Mouse (Mus musculus) embryonic facial prominence, embryonic 14.5 days (tissue): ENCODE measurements around the gene Fan1. TPM values are rescaled to one million over a fixed set of nuclear protein-coding genes. Genes with fewer than 3 reads are reported as not detected.

Experiments used
- ATAC-seq: fragments of 200-750 bp; cut with Nextera tagmentation; 2 replicates; pipeline ENCODE4 v1.8.0; 2017; ENCODE audit warnings: low read depth, moderate number of reproducible peaks, moderate TSS enrichment
- DNase-seq: peaks from one replicate; pipeline ENCODE4 v3.0.0-alpha.2; 2015; ENCODE audit warnings: low spot score
- H3K27ac ChIP-seq: fragments of 300-500 bp; sonication (generic); replicated peaks from 2 replicates; pipeline ENCODE4 v1.5.1; 2014; ENCODE audit warnings: low read depth, mild to moderate bottlenecking, low read length, moderate library complexity
- H3K27me3 ChIP-seq: fragments of 300-500 bp; sonication (generic); replicated peaks from 2 replicates; pipeline ENCODE4 v1.6.1; 2014; ENCODE audit warnings: low read length; ENCODE audit not compliant: control insufficient read depth, insufficient read depth
- H3K36me3 ChIP-seq: fragments of 300-500 bp; sonication (generic); 2 replicates; pipeline ENCODE4 v1.6.1; 2014; ENCODE audit warnings: low read length, mixed read lengths; ENCODE audit not compliant: control insufficient read depth, insufficient read depth
- H3K4me1 ChIP-seq: fragments of 300-500 bp; sonication (generic); 2 replicates; pipeline ENCODE4 v1.6.1; 2014; ENCODE audit warnings: antibody characterized with exemption, low read length; ENCODE audit not compliant: control insufficient read depth, insufficient read depth
- H3K4me2 ChIP-seq: fragments of 300-500 bp; sonication (generic); 2 replicates; pipeline ENCODE4 v1.6.1; 2014; ENCODE audit warnings: low read depth, mild to moderate bottlenecking, low read length, moderate library complexity, mixed read lengths
- H3K4me3 ChIP-seq: fragments of 300-500 bp; sonication (generic); 2 replicates; pipeline ENCODE4 v1.5.1; 2014; ENCODE audit warnings: low read depth, mild to moderate bottlenecking, low read length
- H3K9ac ChIP-seq: fragments of 300-500 bp; sonication (generic); 2 replicates; pipeline ENCODE4 v1.6.1; 2014; ENCODE audit warnings: low read depth, mild to moderate bottlenecking, low read length, moderate library complexity, mixed read lengths
- H3K9me3 ChIP-seq: fragments of 300-500 bp; sonication (generic); 2 replicates; pipeline ENCODE4 v1.6.1; 2016; ENCODE audit warnings: low read length; ENCODE audit not compliant: control insufficient read depth
- WGBS: fragments of 180-500 bp; shearing (Covaris S2); extraction: QIAGEN DNeasy Blood & Tissue Kit; methylation state at CpG from one replicate; pipeline ENCODE4 v1.1.7; 2014; 5-methylcytosine and 5-hydroxymethylcytosine counted together
- polyA plus RNA-seq: library from polyadenylated mRNA; unstranded; fragments of >200 nt; fragmentation: Nextera tagmentation; extraction: Ambion mirVana; gene quantifications from 2 replicates; pipeline ENCODE4 v1.2.1, GENCODE M21; 2014

The Fan1 gene
- polyA plus RNA-seq, 1 experiment from 2014 or later: 4.0 TPM

DNA sequence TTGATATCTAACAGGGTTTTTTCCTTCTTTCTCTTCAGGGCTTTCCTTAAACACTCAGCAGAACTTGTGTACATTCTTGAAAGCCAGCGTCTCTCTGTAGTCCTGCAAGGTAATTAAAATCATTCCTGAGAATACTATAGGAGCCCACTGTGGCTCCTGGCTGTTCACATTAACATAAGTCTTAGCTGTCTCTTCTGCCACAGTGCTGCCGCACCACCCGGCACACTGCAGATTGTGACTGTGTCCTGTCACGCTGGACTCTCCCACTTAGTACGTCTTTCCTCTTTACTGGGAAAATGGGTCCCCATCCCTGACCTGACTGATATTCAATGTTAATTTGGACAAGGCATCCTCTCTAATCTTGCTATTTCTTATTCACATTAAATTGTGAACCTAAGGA is 52.8 kb downstream of the Fan1 start:
- H3K27ac ChIP-seq: no peak overlapping the region
- no peaks in the 10 kb centered on the region for H3K27me3 ChIP-seq
- H3K4me1 ChIP-seq: no peaks in the 10 kb centered on the region
- no peak for DNase-seq
- H3K9ac ChIP-seq: no peak overlapping the region
- no peaks in the 10 kb centered on the region for H3K9me3 ChIP-seq
- WGBS: 84% methylated on average over 5 of the region's 5 CpGs
- peaks cover 55% of the 10 kb centered on the region for H3K36me3 ChIP-seq
- no peak for ATAC-seq
- no peak overlapping the region for H3K4me3 ChIP-seq
- no peak overlapping the region for H3K4me2 ChIP-seq

DNA sequence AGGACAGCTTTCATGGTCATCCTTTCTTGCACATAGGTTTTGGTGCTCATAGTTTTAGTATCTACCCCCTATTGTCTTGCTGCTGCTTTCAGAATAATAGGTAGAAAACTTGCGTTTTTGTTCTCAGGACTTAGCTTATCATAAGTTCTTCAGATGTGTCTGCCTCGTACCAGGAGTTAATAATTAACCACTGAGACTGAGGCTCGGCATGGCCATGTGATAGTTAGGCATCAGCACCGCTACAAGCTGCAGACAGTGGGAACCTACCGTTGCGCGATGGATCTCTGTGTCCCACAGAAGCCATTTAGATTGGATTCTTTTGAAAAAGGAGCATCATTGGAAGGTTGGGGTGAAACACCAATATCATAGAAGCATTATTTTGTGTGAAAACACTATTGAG is 61.1 kb downstream of the Fan1 start:
- H3K36me3 ChIP-seq: peaks cover 41% of the 10 kb centered on the region
- no peaks in the 10 kb centered on the region for H3K4me1 ChIP-seq
- 92% methylated on average over 7 of the region's 7 CpGs for WGBS
- no peaks in the 10 kb centered on the region for H3K27me3 ChIP-seq
- no peak for DNase-seq
- H3K4me3 ChIP-seq: no peak overlapping the region
- no peak overlapping the region for H3K4me2 ChIP-seq
- no peak overlapping the region for H3K27ac ChIP-seq
- no peak overlapping the region for H3K9ac ChIP-seq
- H3K9me3 ChIP-seq: no peaks in the 10 kb centered on the region
- ATAC-seq: no peak

DNA sequence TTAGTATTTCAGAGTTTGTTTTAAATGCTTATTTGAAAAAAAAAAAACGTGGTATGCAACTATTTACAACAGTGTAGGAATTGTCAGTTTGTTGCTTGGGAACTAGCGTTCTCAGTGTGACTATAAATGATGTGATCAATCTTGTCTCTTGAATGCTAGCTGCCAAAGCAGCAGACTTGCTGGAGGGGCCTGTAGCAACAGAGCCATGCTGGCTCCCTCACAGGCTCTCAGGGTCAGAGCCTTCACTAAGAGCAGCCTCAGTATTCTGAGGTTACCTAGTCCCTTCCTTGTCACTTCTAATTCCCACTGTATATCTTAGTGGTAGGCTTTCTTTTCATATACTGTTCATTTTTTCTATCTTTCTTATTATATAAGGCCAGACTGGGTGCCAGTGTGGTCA is 63.1 kb downstream of the Fan1 start:
- 65% methylated on average over 2 of the region's 2 CpGs for WGBS
- H3K4me3 ChIP-seq: no peak overlapping the region
- H3K4me2 ChIP-seq: no peak overlapping the region
- no peaks in the 10 kb centered on the region for H3K4me1 ChIP-seq
- DNase-seq: no peak
- no peak for ATAC-seq
- H3K36me3 ChIP-seq: peaks cover 35% of the 10 kb centered on the region
- H3K27ac ChIP-seq: no peak overlapping the region
- no peaks in the 10 kb centered on the region for H3K27me3 ChIP-seq
- no peak overlapping the region for H3K9ac ChIP-seq
- H3K9me3 ChIP-seq: no peaks in the 10 kb centered on the region

- Histone ChIP-seq H3K4me2 (no peak overlapping the region), H3K27me3 (no peaks in the 10 kb centered on the region), H3K36me3 (peaks cover 34% of the 10 kb centered on the region), H3K4me3 (no peak overlapping the region), H3K9me3 (no peaks in the 10 kb centered on the region), H3K4me1 (no peaks in the 10 kb centered on the region), H3K9ac (no peak overlapping the region), H3K27ac (no peak overlapping the region)
- no peak for ATAC-seq
- 75% methylated on average over 7 of the region's 7 CpGs for WGBS
- DNase-seq: no peak
Observed at GRCm38 (mm10) chr7:64310241-64310640, 63.7 kb downstream of the Fan1 start.

Other genes with a start within 250 kb of the Fan1 start
- 1.7 and 1.8 TPM in 2 replicates for gene Trpm1, start 220.3 kb downstream of the Fan1 start, polyA plus RNA-seq
- 14.3 and 16.5 TPM in 2 replicates for gene Mtmr10, start 86.4 kb downstream of the Fan1 start, polyA plus RNA-seq
- 35.4 and 36.1 TPM in 2 replicates for gene Mphosph10, start 18.2 kb upstream of the Fan1 start, polyA plus RNA-seq
- gene Mcee, start 18.5 kb upstream of the Fan1 start, polyA plus RNA-seq: 62.3 and 74.1 TPM in 2 replicates
- gene Apba2, start 127.6 kb upstream of the Fan1 start, polyA plus RNA-seq: 9.0 and 9.2 TPM in 2 replicates